Mouse (Mus musculus): ENCODE results near the gene Khnyn.

Gene Khnyn

GRCm38 (mm10) chr14:55922475-55923232 is 37.9 kb downstream of the Khnyn start:
- DNase-seq = no peak

- no peak for DNase-seq
Observed at GRCm38 (mm10) chr14:55926847-55927246, 42.1 kb downstream of the Khnyn start.

- no peak for DNase-seq
Observed at GRCm38 (mm10) chr14:55929263-55929997, 44.7 kb downstream of the Khnyn start.

- DNase-seq = peak; percentile 18
Observed at GRCm38 (mm10) chr14:55933586-55933985, 48.8 kb downstream of the Khnyn start.

- no peak for DNase-seq
Observed at GRCm38 (mm10) chr14:55940070-55940800, 55.5 kb downstream of the Khnyn start.

- DNase-seq = no peak
Observed at GRCm38 (mm10) chr14:55943601-55944000, 58.9 kb downstream of the Khnyn start.

- no peak for DNase-seq
Observed at GRCm38 (mm10) chr14:55944575-55944974, 59.8 kb downstream of the Khnyn start, which contains the start of gene Cma1. Gene Cma1 (minus strand): TSS chr14:55944675.

- no peak for DNase-seq
Observed at GRCm38 (mm10) chr14:55946269-55946969, 61.7 kb downstream of the Khnyn start.

Data from kidney, adult 11 months (tissue).